Mouse (Mus musculus) spleen, adult 2 months (tissue): ENCODE results near the gene Spsb1. TPM values are rescaled to one million over a fixed set of nuclear protein-coding genes. Genes with fewer than 3 reads are reported as not detected.

ENCODE experiments used
- DNase-seq, 2 experiments: peaks; one replicate each; pipeline versions ENCODE4 v3.0.0 to v3.0.0-alpha.2; 2012 to 2021; ENCODE audit warnings: low spot score in 2 of 2, low read depth in 1 of 2
- H3K27ac ChIP-seq: fragments of 200-500 bp; 2 replicates; pipeline ENCODE4 v1.5.1; 2012; ENCODE audit warnings: low read length, inconsistent platforms; ENCODE audit not compliant: insufficient read depth
- H3K27me3 ChIP-seq: fragments of 200-500 bp; 2 replicates; pipeline ENCODE4 v1.6.1; 2012; ENCODE audit warnings: mild to moderate bottlenecking, moderate library complexity, low read length, inconsistent platforms; ENCODE audit not compliant: control insufficient read depth, insufficient read depth
- H3K36me3 ChIP-seq: fragments of 200-500 bp; 2 replicates; pipeline ENCODE4 v1.6.1; 2012; ENCODE audit warnings: mild to moderate bottlenecking, low read length, inconsistent platforms; ENCODE audit not compliant: control insufficient read depth, insufficient read depth
- H3K4me1 ChIP-seq: fragments of 200-500 bp; 2 replicates; pipeline ENCODE4 v1.6.1; 2011; ENCODE audit warnings: inconsistent platforms; ENCODE audit not compliant: control insufficient read depth, insufficient read depth, insufficient read length
- H3K4me3 ChIP-seq: fragments of 200-500 bp; 2 replicates; pipeline ENCODE4 v1.5.1; 2011; ENCODE audit warnings: mild to moderate bottlenecking, inconsistent platforms; ENCODE audit not compliant: insufficient read depth, insufficient read length; ENCODE audit errors: extremely low read depth
- CTCF ChIP-seq: fragments of 200-500 bp; IDR thresholded peaks from 2 replicates; pipeline ENCODE4 v1.5.1; 2011; ENCODE audit warnings: mild to moderate bottlenecking, inconsistent platforms; ENCODE audit not compliant: insufficient read depth, insufficient read length, insufficient replicate concordance; ENCODE audit errors: extremely low read depth
- POLR2A ChIP-seq: fragments of 200-500 bp; IDR thresholded peaks from 2 replicates; pipeline ENCODE4 v1.6.1; 2011; ENCODE audit warnings: low read depth, low read length, inconsistent platforms
- WGBS: fragments of 180-500 bp; shearing (Covaris S2); methylation state at CpG from one replicate; pipeline ENCODE4 v1.1.7; 2018; 5-methylcytosine and 5-hydroxymethylcytosine counted together
- polyA plus RNA-seq: library from polyadenylated mRNA; depleted of rRNA; stranded (reverse); fragments of >200 nt; gene quantifications from 2 replicates; pipeline ENCODE4 v1.2.3, GENCODE M21; 2012

The Spsb1 gene
- polyA plus RNA-seq, 1 experiment = 5.9 TPM

DNA sequence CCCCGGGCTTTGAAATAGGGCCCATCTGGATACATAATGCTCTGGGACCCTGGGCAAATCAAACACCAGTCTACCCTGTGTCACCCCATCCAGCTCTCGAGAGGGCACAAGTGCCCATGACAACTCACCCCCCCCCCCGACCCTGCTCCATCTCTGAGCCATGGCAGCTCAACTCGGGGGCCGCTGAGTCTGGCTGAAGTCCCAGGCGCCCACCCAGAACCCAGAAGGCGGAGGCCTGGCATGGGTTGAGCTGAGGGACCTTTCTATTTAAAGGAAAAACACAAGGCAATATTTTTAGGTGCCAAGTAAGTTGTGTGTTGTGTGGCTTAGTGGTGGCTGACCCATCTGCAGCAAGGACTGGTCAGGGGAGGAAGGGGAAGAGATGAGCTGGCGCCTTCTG, 9.4 kb upstream of the Spsb1 start:
- no peak overlapping the region for H3K27ac ChIP-seq

DNA sequence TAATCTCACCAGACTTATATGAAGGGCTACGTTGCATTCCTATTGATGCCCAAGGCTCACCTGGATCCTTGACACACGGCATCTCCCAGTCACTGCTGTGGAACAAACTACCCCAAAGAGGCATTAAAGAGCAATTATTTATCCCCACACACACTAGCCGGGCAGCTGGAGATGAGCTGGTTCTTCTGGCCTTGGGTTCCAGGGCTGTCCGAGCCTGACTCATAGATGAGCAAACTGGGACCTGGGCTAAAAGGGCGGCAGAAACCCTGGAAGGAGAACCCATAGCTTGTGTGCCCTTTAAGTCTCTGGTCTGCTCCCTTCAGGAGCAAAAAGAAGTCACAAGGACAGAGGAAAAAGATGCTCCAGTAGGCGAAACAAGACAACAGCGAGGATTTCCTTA, 5.5 kb upstream of the Spsb1 start:
- H3K36me3 ChIP-seq = no peaks in the 10 kb centered on the region
- 92% methylated on average over 7 of the region's 7 CpGs for WGBS
- no peaks in the 10 kb centered on the region for H3K27me3 ChIP-seq
- no peaks in the 10 kb centered on the region for H3K4me1 ChIP-seq
- no peak for TF ChIP-seq CTCF
- no peak for TF ChIP-seq POLR2A
- H3K4me3 ChIP-seq = no peak overlapping the region
- no peak for DNase-seq
- H3K27ac ChIP-seq = no peak overlapping the region

More for the DNA sequence above, 9.4 kb upstream of the Spsb1 start:
- Histone ChIP-seq H3K4me1 (no peaks in the 10 kb centered on the region), H3K27me3 (no peaks in the 10 kb centered on the region), H3K36me3 (no peaks in the 10 kb centered on the region), H3K4me3 (no peak overlapping the region)
- no peak for DNase-seq
- TF ChIP-seq POLR2A (no peak), CTCF (no peak)
- 74% methylated on average over 8 of the region's 8 CpGs for WGBS

DNA sequence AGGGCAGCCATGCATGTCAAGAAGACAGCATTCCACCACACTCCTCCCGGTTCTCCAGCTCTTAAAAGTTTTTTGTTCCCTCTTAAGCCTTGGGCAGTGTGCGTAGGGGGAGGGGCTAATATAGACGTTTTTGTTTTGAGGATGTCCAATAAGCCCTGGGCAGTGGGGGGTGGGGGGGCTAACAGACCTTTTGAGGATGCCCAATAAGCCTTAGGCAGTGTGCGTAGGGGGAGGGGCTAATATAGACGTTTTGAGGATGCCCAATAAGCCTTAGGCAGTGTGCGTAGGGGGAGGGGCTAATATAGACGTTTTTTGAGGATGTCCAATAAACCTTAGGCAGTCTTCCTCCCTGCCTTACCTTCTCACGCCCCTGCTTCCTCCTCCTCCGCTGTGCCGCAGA, 5.0 kb upstream of the Spsb1 start:
- 61% methylated on average over 10 of the region's 10 CpGs for WGBS
- Histone ChIP-seq H3K27ac (no peak overlapping the region), H3K4me3 (no peak overlapping the region), H3K4me1 (no peaks in the 10 kb centered on the region; the same call in 1 of the 2 replicates), H3K27me3 (no peaks in the 10 kb centered on the region), H3K36me3 (no peaks in the 10 kb centered on the region)
- DNase-seq = no peak
- TF ChIP-seq CTCF (no peak), POLR2A (no peak)

DNA sequence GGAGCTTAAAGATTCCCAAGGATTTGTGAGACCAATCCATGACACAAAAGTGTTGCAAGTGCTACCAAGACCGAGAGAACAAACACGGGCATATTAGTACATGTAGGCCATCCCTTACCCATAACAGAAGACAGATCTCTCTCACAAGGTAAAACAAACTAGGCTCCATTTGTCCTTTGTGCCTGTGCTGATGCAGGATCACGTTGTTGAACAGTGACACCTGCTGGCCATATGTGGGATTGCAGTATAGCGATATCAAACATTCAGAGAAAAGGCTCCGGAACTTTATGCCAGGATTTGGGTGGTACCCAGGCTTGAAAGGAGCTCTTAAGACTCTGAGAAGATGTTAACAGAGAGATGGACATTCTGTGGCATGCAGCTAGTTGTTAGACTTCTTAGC, 3.7 kb upstream of the Spsb1 start:
- Histone ChIP-seq H3K27me3 (no peaks in the 10 kb centered on the region), H3K4me3 (no peak overlapping the region), H3K36me3 (no peaks in the 10 kb centered on the region), H3K4me1 (no peaks in the 10 kb centered on the region; the same call in 1 of the 2 replicates), H3K27ac (no peak overlapping the region)
- 2% methylated on average over 5 of the region's 5 CpGs for WGBS
- peak; percentile 55 to 68 for DNase-seq
- no peak for TF ChIP-seq POLR2A
- TF ChIP-seq CTCF = peak; percentile 85; the same call in 1 of the 2 replicates

DNA sequence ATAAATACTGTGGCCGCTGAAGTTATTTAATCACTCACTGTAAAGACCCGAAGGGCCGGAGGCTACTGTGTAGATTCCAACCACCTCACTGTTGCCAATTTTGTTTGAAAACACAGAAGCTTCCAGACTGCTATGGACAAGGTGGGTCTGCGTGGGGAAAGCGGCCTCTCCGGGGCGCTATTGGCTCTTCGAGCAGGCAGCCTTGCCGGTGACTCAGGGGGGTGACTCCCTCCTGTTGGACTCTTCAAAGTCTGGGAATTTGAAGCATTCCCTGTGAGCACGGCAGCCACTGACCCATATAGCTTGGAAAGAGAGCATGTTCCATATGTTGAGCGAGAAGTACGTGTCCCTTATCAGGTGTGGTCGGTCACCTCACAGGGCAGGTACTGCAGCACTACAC, 1.2 kb upstream of the Spsb1 start:
- WGBS = 54% methylated on average over 13 of the region's 13 CpGs
- Histone ChIP-seq H3K36me3 (no peaks in the 10 kb centered on the region), H3K4me1 (no peaks in the 10 kb centered on the region; the same call in none of the 2 replicates), H3K27me3 (no peaks in the 10 kb centered on the region), H3K27ac (no peak overlapping the region), H3K4me3 (no peak overlapping the region)
- no peak for DNase-seq
- no peak for TF ChIP-seq CTCF
- TF ChIP-seq POLR2A = no peak

DNA sequence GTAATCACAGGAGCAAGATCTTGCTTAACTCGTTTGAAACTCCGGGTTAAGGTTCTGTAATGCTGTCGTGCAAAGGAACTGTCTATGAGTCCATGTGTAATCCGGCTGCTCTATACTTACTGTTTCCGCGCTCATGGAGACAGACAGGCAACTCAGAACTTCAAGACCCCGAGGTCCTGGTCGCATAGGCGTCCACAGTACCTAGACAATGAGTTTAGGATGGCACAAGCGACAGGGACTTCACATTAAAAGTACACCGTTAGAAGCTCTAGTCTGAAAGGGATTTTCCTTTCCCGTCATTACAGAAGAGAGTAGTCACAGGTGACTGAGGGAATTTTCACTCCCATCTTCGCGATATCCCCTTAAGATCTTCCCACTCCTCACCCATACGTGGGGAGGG, 788 bp upstream of the Spsb1 start:
- DNase-seq = no peak
- WGBS = 16% methylated on average over 15 of the region's 15 CpGs
- TF ChIP-seq POLR2A = no peak
- TF ChIP-seq CTCF = no peak
- Histone ChIP-seq H3K36me3 (no peaks in the 10 kb centered on the region), H3K4me1 (no peaks in the 10 kb centered on the region; the same call in none of the 2 replicates), H3K27me3 (no peaks in the 10 kb centered on the region), H3K27ac (no peak overlapping the region), H3K4me3 (no peak overlapping the region)

DNA sequence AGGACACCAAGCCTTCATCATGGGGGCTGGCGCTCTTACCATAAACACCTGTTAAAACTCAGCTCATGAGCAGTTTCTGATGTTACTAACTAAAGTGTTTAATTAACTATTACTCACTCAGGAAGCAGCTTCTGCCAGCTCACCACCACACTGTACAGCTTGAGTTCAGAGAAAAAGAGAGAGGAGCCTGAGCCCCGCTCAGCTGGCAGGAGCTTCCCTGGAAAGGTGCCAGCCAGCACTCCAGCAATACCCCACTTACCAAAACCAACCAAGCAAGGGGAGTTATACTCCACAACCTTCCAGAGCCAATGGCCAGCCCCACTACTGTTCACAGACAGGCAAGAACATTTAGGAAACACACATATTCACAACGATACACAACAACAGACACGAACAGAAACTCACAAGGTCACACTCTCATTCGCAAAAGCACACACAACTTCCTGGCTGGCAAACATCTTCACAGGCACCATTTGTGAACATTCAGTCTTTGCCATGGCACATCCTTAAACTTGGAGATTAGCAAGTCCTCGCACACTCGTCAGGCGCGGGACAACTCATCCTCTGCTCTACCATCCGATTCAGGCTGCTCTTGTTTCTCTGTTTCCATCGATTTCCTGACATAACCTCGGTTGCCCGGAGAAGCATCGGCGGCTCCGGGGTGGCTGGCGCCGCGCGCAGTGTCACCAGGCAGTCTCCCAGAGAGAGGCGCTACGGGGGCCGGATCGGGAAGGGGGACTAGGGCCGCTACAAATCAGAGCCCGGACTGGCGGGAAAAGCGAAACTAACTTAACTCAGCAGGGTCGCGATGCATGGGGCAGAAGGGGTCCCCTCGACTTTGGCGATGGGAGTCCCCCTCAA, 992 bp downstream of the Spsb1 start:
- no peaks in the 10 kb centered on the region for H3K27me3 ChIP-seq
- 5% methylated on average over 32 of the region's 32 CpGs for WGBS
- H3K27ac ChIP-seq = peak overlapping the region; percentile 15; the same call in 1 of the 2 replicates
- peak in 1 of 2 experiments; percentile 12 for DNase-seq
- no peak for TF ChIP-seq CTCF
- no peak for TF ChIP-seq POLR2A
- no peaks in the 10 kb centered on the region; the same call in none of the 2 replicates for H3K4me1 ChIP-seq
- H3K36me3 ChIP-seq = no peaks in the 10 kb centered on the region
- H3K4me3 ChIP-seq = peak overlapping the region; percentile 60
